Mouse (Mus musculus): ENCODE data around the gene Slit3. TPM values are rescaled to one million over a fixed set of nuclear protein-coding genes. Genes with fewer than 3 reads are reported as not detected.

The Slit3 gene
- polyA plus RNA-seq, 1 experiment from 2014 or later: 4.8 TPM

DNA sequence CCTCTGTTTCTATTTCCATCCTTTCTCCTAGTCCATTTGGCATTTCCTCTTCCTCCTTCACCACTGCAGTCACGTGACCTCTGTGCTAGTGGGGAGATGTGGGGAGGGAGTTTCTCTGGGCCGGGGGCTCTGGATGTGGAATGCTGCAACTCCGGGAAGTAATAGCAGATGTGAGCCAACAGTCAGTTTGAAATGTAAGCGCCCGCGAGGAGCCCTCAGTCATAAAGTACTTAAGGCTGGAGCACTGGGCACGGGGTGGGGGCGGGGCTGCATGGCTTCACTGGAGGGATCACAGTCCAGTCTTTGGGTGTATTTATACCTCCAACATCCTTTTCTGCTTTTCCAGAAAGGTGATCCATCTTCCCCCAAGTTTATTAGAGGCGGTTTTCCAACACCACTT, 326.9 kb downstream of the Slit3 start:
- ATAC-seq: 0 out of 2 replicates have a peak, but pooled peaks have one; percentile 22
- H3K9me3 ChIP-seq (ENCODE audit: control insufficient read depth): no peaks in the 10 kb centered on the region
- no peak for TF ChIP-seq CTCF (IDR thresholded peaks at IDR 0.05; ENCODE audit: low read depth)
- H3K9ac ChIP-seq (ENCODE audit: low read depth, low read length): no peak overlapping the region
- H3K27ac ChIP-seq (ENCODE audit: low read depth, low read length): no peak overlapping the region
- no peaks in the 10 kb centered on the region for H3K36me3 ChIP-seq (ENCODE audit: control insufficient read depth, insufficient read depth)
- 0 out of 2 replicates have a peak overlapping the region, but pooled peaks have one; percentile 13 for H3K4me2 ChIP-seq (replicated peaks; ENCODE audit: low read depth)
- H3K4me3 ChIP-seq (ENCODE audit: low read depth, low read length): no peak overlapping the region
- H3K27me3 ChIP-seq (replicated peaks; ENCODE audit: control insufficient read depth, insufficient read depth, low read length): no peaks in the 10 kb centered on the region
- WGBS: 17% methylated on average over 9 of the region's 9 CpGs
- H3K4me1 ChIP-seq (replicated peaks; ENCODE audit: control insufficient read depth, insufficient read depth, low read length): 0 out of 2 replicates have a peak, but pooled peaks cover 4% of the 10 kb centered on the region

DNA sequence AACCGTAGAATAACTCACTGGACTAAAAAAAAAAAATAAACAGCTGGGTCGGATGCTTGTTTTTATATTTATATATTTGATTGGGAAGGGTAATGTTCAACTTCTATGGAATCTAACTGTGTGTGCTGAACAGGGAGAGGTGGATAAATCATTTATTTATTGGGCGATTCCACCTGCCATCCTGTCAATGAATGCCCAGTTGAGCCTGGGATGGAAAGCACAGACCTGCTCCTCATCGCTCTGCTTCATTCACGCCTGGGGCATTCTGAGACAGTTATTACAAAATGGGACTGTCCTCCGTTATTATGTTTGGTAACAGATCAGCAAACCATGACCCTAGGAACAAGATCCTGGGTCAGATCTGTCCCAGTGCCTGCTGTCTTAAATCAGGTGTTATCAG, 328.2 kb downstream of the Slit3 start:
- Histone ChIP-seq H3K9me3 (ENCODE audit: control insufficient read depth) (no peaks in the 10 kb centered on the region), H3K9ac (ENCODE audit: low read depth, low read length) (no peak overlapping the region), H3K4me3 (ENCODE audit: low read depth, low read length) (no peak overlapping the region), H3K4me2 (replicated peaks; ENCODE audit: low read depth) (no peak overlapping the region), H3K4me1 (replicated peaks; ENCODE audit: control insufficient read depth, insufficient read depth, low read length) (0 out of 2 replicates have a peak, but pooled peaks cover 4% of the 10 kb centered on the region), H3K27me3 (replicated peaks; ENCODE audit: control insufficient read depth, insufficient read depth, low read length) (no peaks in the 10 kb centered on the region), H3K27ac (ENCODE audit: low read depth, low read length) (no peak overlapping the region), H3K36me3 (ENCODE audit: control insufficient read depth, insufficient read depth) (no peaks in the 10 kb centered on the region)
- no peak for ATAC-seq
- 82% methylated on average over 6 of the region's 6 CpGs for WGBS
- TF ChIP-seq CTCF (IDR thresholded peaks at IDR 0.05; ENCODE audit: low read depth): no peak

DNA sequence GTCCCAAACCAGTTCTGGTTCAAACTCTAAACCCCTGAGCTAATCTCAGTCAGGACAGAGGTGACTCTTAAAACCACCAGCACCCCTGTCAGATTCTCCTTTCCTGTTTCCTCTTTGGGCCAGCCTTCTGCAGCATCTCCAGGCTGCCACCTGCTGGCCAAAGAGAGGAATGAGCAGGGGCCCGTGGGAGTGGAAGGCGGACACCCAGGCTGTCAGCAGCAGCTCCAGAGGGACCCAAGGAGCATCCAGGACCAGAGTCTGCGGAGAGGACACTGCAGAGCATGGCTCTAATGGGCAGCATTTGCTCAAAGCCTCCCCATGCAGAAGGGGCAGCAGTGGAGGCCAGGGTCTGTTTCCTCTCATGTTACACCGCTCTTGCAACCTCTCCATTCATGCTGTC, 330.6 kb downstream of the Slit3 start:
- Histone ChIP-seq H3K4me2 (replicated peaks; ENCODE audit: low read depth) (no peak overlapping the region), H3K27me3 (replicated peaks; ENCODE audit: control insufficient read depth, insufficient read depth, low read length) (no peaks in the 10 kb centered on the region), H3K9me3 (ENCODE audit: control insufficient read depth) (no peaks in the 10 kb centered on the region), H3K4me1 (replicated peaks; ENCODE audit: control insufficient read depth, insufficient read depth, low read length) (0 out of 2 replicates have a peak, but pooled peaks cover 4% of the 10 kb centered on the region), H3K9ac (ENCODE audit: low read depth, low read length) (no peak overlapping the region), H3K4me3 (ENCODE audit: low read depth, low read length) (no peak overlapping the region), H3K36me3 (ENCODE audit: control insufficient read depth, insufficient read depth) (no peaks in the 10 kb centered on the region), H3K27ac (ENCODE audit: low read depth, low read length) (no peak overlapping the region)
- peak; percentile 97 for TF ChIP-seq CTCF (IDR thresholded peaks at IDR 0.05; ENCODE audit: low read depth)
- ATAC-seq: no peak
- WGBS: 34% methylated on average over 4 of the region's 4 CpGs

DNA sequence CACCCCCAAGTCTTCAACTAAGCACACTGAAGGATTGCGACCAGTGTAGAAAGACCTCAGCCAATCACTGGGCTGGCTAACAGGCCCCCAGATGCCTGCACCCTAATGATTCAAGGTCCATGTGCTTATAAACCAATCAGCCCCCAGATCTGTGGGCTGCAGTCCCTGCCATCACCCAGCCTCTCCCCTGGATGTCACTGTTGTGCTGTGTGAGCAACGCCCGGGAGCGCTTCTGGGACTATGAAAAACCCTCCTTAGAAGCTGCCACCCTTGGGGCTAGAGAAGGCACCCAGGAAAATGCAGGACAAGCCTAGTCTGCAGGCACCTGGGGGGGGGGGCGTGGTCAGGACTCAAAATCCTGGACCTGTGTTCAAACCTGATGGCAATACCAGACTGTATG, 331.4 kb downstream of the Slit3 start:
- no peak for ATAC-seq
- H3K36me3 ChIP-seq (ENCODE audit: control insufficient read depth, insufficient read depth): no peaks in the 10 kb centered on the region
- TF ChIP-seq CTCF (IDR thresholded peaks at IDR 0.05; ENCODE audit: low read depth): peak; percentile 66
- H3K27ac ChIP-seq (ENCODE audit: low read depth, low read length): no peak overlapping the region
- H3K9me3 ChIP-seq (ENCODE audit: control insufficient read depth): no peaks in the 10 kb centered on the region
- no peak overlapping the region for H3K4me3 ChIP-seq (ENCODE audit: low read depth, low read length)
- 41% methylated on average over 5 of the region's 5 CpGs for WGBS
- H3K27me3 ChIP-seq (replicated peaks; ENCODE audit: control insufficient read depth, insufficient read depth, low read length): no peaks in the 10 kb centered on the region
- 0 out of 2 replicates have a peak, but pooled peaks cover 4% of the 10 kb centered on the region for H3K4me1 ChIP-seq (replicated peaks; ENCODE audit: control insufficient read depth, insufficient read depth, low read length)
- no peak overlapping the region for H3K4me2 ChIP-seq (replicated peaks; ENCODE audit: low read depth)
- H3K9ac ChIP-seq (ENCODE audit: low read depth, low read length): no peak overlapping the region

DNA sequence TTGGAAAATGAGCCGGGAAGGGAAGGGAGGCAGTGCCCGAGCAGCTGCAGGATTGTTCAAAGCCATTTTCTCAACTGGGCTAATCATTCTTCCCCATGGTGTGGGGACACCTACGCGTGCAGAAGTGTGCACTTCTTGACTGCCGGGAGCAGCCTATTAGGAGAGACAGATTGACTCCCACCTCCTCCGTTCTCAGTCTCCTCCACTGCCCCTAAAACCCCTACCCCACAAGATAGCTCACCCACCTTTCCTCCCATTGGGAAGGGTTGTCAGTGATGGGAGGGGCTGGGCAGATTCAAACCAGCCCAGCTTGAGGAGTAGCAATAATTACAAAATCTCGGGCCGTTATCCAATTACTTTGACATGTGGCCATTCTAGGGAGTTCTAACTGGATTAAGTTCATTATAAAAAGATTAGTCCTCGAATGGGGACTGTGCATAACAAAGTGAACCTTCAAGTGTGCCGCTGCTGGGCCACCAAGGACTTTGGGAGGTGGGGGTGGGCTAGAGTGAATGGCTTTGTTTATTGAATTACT, 333.2 kb downstream of the Slit3 start:
- ATAC-seq: no peak
- TF ChIP-seq CTCF (IDR thresholded peaks at IDR 0.05; ENCODE audit: low read depth): no peak
- 53% methylated on average over 10 of the region's 10 CpGs for WGBS

DNA sequence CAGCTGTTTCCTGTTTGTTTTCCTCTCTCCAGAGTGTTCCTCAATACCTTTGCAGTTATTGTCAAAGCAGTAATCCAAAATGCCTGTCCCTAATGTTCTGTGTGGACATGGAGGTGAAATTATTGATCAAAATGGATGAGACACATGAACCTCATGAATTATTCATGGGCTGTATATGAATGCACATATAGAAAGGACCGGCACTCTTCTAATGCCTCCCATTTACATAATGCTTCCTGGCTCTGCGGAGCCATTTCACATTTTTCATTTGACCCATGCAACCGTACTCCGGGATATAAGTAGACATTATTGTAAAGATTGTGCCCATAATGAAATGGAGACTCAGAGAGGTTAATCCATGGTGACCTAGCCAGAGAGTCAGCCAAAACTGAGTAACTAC, 333.8 kb downstream of the Slit3 start:
- Histone ChIP-seq H3K9me3 (ENCODE audit: control insufficient read depth) (no peaks in the 10 kb centered on the region), H3K4me1 (replicated peaks; ENCODE audit: control insufficient read depth, insufficient read depth, low read length) (no peaks in the 10 kb centered on the region), H3K4me3 (ENCODE audit: low read depth, low read length) (no peak overlapping the region), H3K36me3 (ENCODE audit: control insufficient read depth, insufficient read depth) (no peaks in the 10 kb centered on the region), H3K4me2 (replicated peaks; ENCODE audit: low read depth) (no peak overlapping the region), H3K27ac (ENCODE audit: low read depth, low read length) (no peak overlapping the region), H3K9ac (ENCODE audit: low read depth, low read length) (no peak overlapping the region), H3K27me3 (replicated peaks; ENCODE audit: control insufficient read depth, insufficient read depth, low read length) (no peaks in the 10 kb centered on the region)
- no peak for ATAC-seq
- 88% methylated on average over 4 of the region's 4 CpGs for WGBS
- TF ChIP-seq CTCF (IDR thresholded peaks at IDR 0.05; ENCODE audit: low read depth): no peak

More for the DNA sequence above, 333.2 kb downstream of the Slit3 start:
- Histone ChIP-seq H3K4me1 (replicated peaks; ENCODE audit: control insufficient read depth, insufficient read depth, low read length) (no peaks in the 10 kb centered on the region), H3K4me2 (replicated peaks; ENCODE audit: low read depth) (no peak overlapping the region), H3K36me3 (ENCODE audit: control insufficient read depth, insufficient read depth) (no peaks in the 10 kb centered on the region), H3K9me3 (ENCODE audit: control insufficient read depth) (no peaks in the 10 kb centered on the region), H3K27me3 (replicated peaks; ENCODE audit: control insufficient read depth, insufficient read depth, low read length) (no peaks in the 10 kb centered on the region), H3K4me3 (ENCODE audit: low read depth, low read length) (no peak overlapping the region), H3K27ac (ENCODE audit: low read depth, low read length) (no peak overlapping the region), H3K9ac (ENCODE audit: low read depth, low read length) (no peak overlapping the region)

Measured in intestine, postnatal 0 days (tissue).